Mouse (Mus musculus) left cerebral cortex, adult 9 months (tissue): ENCODE results near the gene D6Ertd527e.

ENCODE experiments used
- DNase-seq, 2 experiments: peaks; one replicate each; pipeline ENCODE4 v3.0.0; 2022; ENCODE audit warnings: low spot score in 2 of 2

D6Ertd527e gene

GRCm38 (mm10) chr6:87111493-87111892, 6.9 kb downstream of the D6Ertd527e start:
- no peak for DNase-seq

GRCm38 (mm10) chr6:87112125-87112524, 7.6 kb downstream of the D6Ertd527e start:
- DNase-seq: no peak

GRCm38 (mm10) chr6:87115981-87116380, 11.4 kb downstream of the D6Ertd527e start:
- DNase-seq: no peak

GRCm38 (mm10) chr6:87116596-87116995, 12.1 kb downstream of the D6Ertd527e start:
- DNase-seq: no peak

GRCm38 (mm10) chr6:87119066-87119837, 14.7 kb downstream of the D6Ertd527e start:
- DNase-seq: no peak

- no peak for DNase-seq
Measured at GRCm38 (mm10) chr6:87119975-87120374, 15.4 kb downstream of the D6Ertd527e start.

GRCm38 (mm10) chr6:87120661-87121060, 16.1 kb downstream of the D6Ertd527e start:
- no peak for DNase-seq

- DNase-seq: no peak
Measured at GRCm38 (mm10) chr6:87121961-87122360, 17.4 kb downstream of the D6Ertd527e start.

GRCm38 (mm10) chr6:87123406-87123805, 18.9 kb downstream of the D6Ertd527e start:
- DNase-seq: no peak

GRCm38 (mm10) chr6:87123973-87124372, 19.4 kb downstream of the D6Ertd527e start:
- DNase-seq: no peak

- DNase-seq: no peak
Measured at GRCm38 (mm10) chr6:87127049-87127753, 22.7 kb downstream of the D6Ertd527e start.

- DNase-seq: peak in 1 of 2 experiments; percentile 19
Measured at GRCm38 (mm10) chr6:87129861-87130260, 25.3 kb downstream of the D6Ertd527e start.

GRCm38 (mm10) chr6:87130628-87131027, 26.1 kb downstream of the D6Ertd527e start:
- no peak for DNase-seq

GRCm38 (mm10) chr6:87131078-87131477, 26.5 kb downstream of the D6Ertd527e start:
- DNase-seq: no peak

GRCm38 (mm10) chr6:87133520-87133919, 29.0 kb downstream of the D6Ertd527e start:
- DNase-seq: no peak

GRCm38 (mm10) chr6:87133966-87134546, 29.5 kb downstream of the D6Ertd527e start:
- peak in 1 of 2 experiments; percentile 22 for DNase-seq

- DNase-seq: no peak
Measured at GRCm38 (mm10) chr6:87138479-87138878, 33.9 kb downstream of the D6Ertd527e start.

GRCm38 (mm10) chr6:87139796-87140553, 35.4 kb downstream of the D6Ertd527e start:
- no peak for DNase-seq

GRCm38 (mm10) chr6:87142239-87142638, 37.7 kb downstream of the D6Ertd527e start:
- DNase-seq: no peak

GRCm38 (mm10) chr6:87143594-87143993, 39.0 kb downstream of the D6Ertd527e start:
- DNase-seq: no peak

GRCm38 (mm10) chr6:87147921-87148320, 43.4 kb downstream of the D6Ertd527e start:
- DNase-seq: no peak

GRCm38 (mm10) chr6:87150471-87150870, 45.9 kb downstream of the D6Ertd527e start:
- DNase-seq: no peak
